Comparison of ENCODE assay signal across 10 mouse cellular contexts in genomic region chr13:70650011-70650436, GRCm38 (mm10). TPM values are rescaled to one million over a fixed set of nuclear protein-coding genes. Genes with fewer than 3 reads are reported as not detected.
DNase-seq lines count a peak whose midpoint lies in the region; ATAC-seq and TF ChIP-seq lines count a peak whose summit lies in the region.
"Had no signal": no experiment of that assay in that cellular context is flagged by ENCODE, and none has a peak within 500 bp of the region (broad histone marks: within the 10 kb centered on the region; RNA-seq: fewer than 3 reads in every experiment).

No protein-coding gene starts in this region.

- H3K27ac ChIP-seq in liver, embryonic 14.5 days = no peak overlapping the region
- H3K27ac ChIP-seq in midbrain, embryonic 15.5 days = no peak overlapping the region

- no peak for TF ChIP-seq EP300 in liver, embryonic 14.5 days (IDR thresholded peaks at IDR 0.05; ENCODE audit: low read depth)

- DNase-seq in NIH3T3 (ENCODE audit: low read depth) = peak; percentile 53
- peak; percentile 69 for DNase-seq in adrenal gland, postnatal 14 days
- peak; percentile 46 to 63 for DNase-seq in kidney, adult 8-10 months
- no peak for DNase-seq in liver, embryonic 14.5 days (ENCODE audit: low read depth in 3 of 3, low spot score in 3 of 3)
- DNase-seq in layer of hippocampus, postnatal 36 days = no peak
- no peak for DNase-seq in layer of hippocampus, adult 11-12 months (ENCODE audit: low spot score)
- DNase-seq in frontal cortex, postnatal 14 days (ENCODE audit: low spot score in 2 of 2) = no peak
- DNase-seq: cerebellum, adult 9-10 months had no signal

- TF ChIP-seq CTCF in liver, embryonic 14.5 days (IDR thresholded peaks at IDR 0.05; ENCODE audit: low read depth) = no peak

- peaks cover 0 to 8% of the 10 kb centered on the region in 2 experiments; a peak in 2 of 4 replicates for H3K4me1 ChIP-seq in liver, embryonic 14.5 days (replicated peaks; ENCODE audit: control insufficient read depth in 2 of 2, insufficient read depth in 2 of 2, low read length in 1 of 2)
- H3K4me1 ChIP-seq in midbrain, embryonic 15.5 days = no peaks in the 10 kb centered on the region

- ATAC-seq in liver, embryonic 14.5 days (ENCODE audit: insufficient read depth) = peak; percentile 65
- no peak for ATAC-seq in midbrain, embryonic 15.5 days (replicated peaks)

- WGBS in liver, embryonic 14.5 days (ENCODE audit: insufficient replicate concordance) = 35% methylated on average over 3 of the region's 3 CpGs
- 67% methylated on average over 3 of the region's 3 CpGs for WGBS in midbrain, embryonic 15.5 days

- no peaks in the 10 kb centered on the region for H3K9me3 ChIP-seq in liver, embryonic 14.5 days (ENCODE audit: control insufficient read depth, low read length)
- H3K9me3 ChIP-seq in midbrain, embryonic 15.5 days = no peaks in the 10 kb centered on the region

- no peak overlapping the region for H3K4me2 ChIP-seq in liver, embryonic 14.5 days (ENCODE audit: low read depth)
- no peak overlapping the region for H3K4me2 ChIP-seq in midbrain, embryonic 15.5 days
- H3K4me2 ChIP-seq: midbrain, embryonic 11.5 days had no signal

- H3K9ac ChIP-seq in liver, embryonic 14.5 days (replicated peaks) = no peak overlapping the region
- no peak overlapping the region for H3K9ac ChIP-seq in midbrain, embryonic 15.5 days

- H3K4me3 ChIP-seq in liver, embryonic 14.5 days (ENCODE audit: insufficient read depth in 1 of 2, low read depth in 2 of 2, low read length in 2 of 2) = no peak overlapping the region
- H3K4me3 ChIP-seq in midbrain, embryonic 15.5 days = no peak overlapping the region

- no peaks in the 10 kb centered on the region for H3K36me3 ChIP-seq in liver, embryonic 14.5 days (replicated peaks; ENCODE audit: control insufficient read depth, insufficient read depth, low read depth)
- H3K36me3 ChIP-seq in midbrain, embryonic 15.5 days (replicated peaks) = no peaks in the 10 kb centered on the region

- no peaks in the 10 kb centered on the region for H3K27me3 ChIP-seq in liver, embryonic 14.5 days (ENCODE audit: control insufficient read depth, insufficient read depth, low read length)
- no peaks in the 10 kb centered on the region for H3K27me3 ChIP-seq in midbrain, embryonic 15.5 days (replicated peaks)

RNA-seq across cellular contexts. Expression of gene Ice1, which starts 12.6 kb away (rescaled TPM):
- 26.1 and 30.6 TPM in 2 replicates for total RNA-seq in adrenal gland, postnatal 14 days (2021)
- polyA plus RNA-seq in liver, embryonic 14.5 days (2012; rRNA removed) = 6.9 and 9.6 TPM in 2 replicates
- 5.9 and 7.7 TPM in 2 replicates for polyA plus RNA-seq in liver, embryonic 14.5 days (2014; fragmentation: Nextera tagmentation; extraction: Ambion mirVana)
- total RNA-seq in layer of hippocampus, postnatal 36 days (2021) = 10 to 100 TPM; 61.1 to 65.5 TPM
- 36.5 and 40.1 TPM in 2 replicates for polyA plus RNA-seq in midbrain, embryonic 15.5 days (2015; fragmentation: Nextera tagmentation; extraction: Ambion mirVana)

Comparison
In these comparisons a context has a peak if more than half of its experiments do, and no peak if none do; other contexts are left out.
1. DNase-seq: peak in NIH3T3 (single experiment), adrenal gland, postnatal 14 days (single experiment) and kidney, adult 8-10 months (2 of 2); none in liver, embryonic 14.5 days (0 of 3), layer of hippocampus, postnatal 36 days (0 of 2), layer of hippocampus, adult 11-12 months (single experiment) and frontal cortex, postnatal 14 days (0 of 2).